Mouse (Mus musculus) MEL (cell line): ENCODE measurements around the gene Ncln.

ENCODE experiments used
- BHLHE40 ChIP-seq: IDR thresholded peaks from 2 replicates; pipeline ENCODE4 v1.6.1; 2012; ENCODE audit warnings: low read depth, mild to moderate bottlenecking, inconsistent platforms, low read length, improper control_type of control experiment, borderline replicate concordance
- CTCF ChIP-seq, 3 experiments: IDR thresholded peaks in 2 of 3; conservative IDR thresholded peaks in 1 of 3; 2 replicates each; pipeline ENCODE4 v1.5.1; 2011 to 2012; ENCODE audit warnings: low read length in 3 of 3, low read depth in 2 of 3, mild to moderate bottlenecking in 2 of 3, improper control_type of control experiment in 1 of 3, inconsistent platforms in 1 of 3, mixed read lengths in 1 of 3, moderate library complexity in 1 of 3; ENCODE audit not compliant: control insufficient read depth in 1 of 3, insufficient read depth in 1 of 3, poor library complexity in 1 of 3, severe bottlenecking in 1 of 3
- E2F4 ChIP-seq: IDR thresholded peaks from 2 replicates; pipeline ENCODE4 v1.6.1; 2011; ENCODE audit warnings: low read depth, low read length, improper control_type of control experiment, borderline replicate concordance
- EP300 ChIP-seq, 2 experiments: IDR thresholded peaks; 2 replicates each; pipeline ENCODE4 v1.6.1; 2011; ENCODE audit warnings: improper control_type of control experiment in 2 of 2, low read length in 2 of 2, low read depth in 1 of 2, mild to moderate bottlenecking in 1 of 2
- GATA1 ChIP-seq: IDR thresholded peaks from 2 replicates; pipeline ENCODE4 v1.6.1; 2011; ENCODE audit warnings: low read depth, low read length, improper control_type of control experiment
- MEF2A ChIP-seq: IDR thresholded peaks from 2 replicates; pipeline ENCODE4 v1.6.1; 2014; ENCODE audit warnings: low read depth, mild to moderate bottlenecking, inconsistent platforms, low read length, improper control_type of control experiment; ENCODE audit not compliant: poor library complexity, insufficient replicate concordance, severe bottlenecking; ENCODE audit errors: extremely low read depth
- MYC ChIP-seq: IDR thresholded peaks from 2 replicates; pipeline ENCODE4 v1.6.1; 2011; ENCODE audit warnings: low read depth, mild to moderate bottlenecking, low read length, improper control_type of control experiment, moderate library complexity
- POLR2A ChIP-seq, 2 experiments: IDR thresholded peaks; 2 replicates each; pipeline ENCODE4 v1.6.1; 2011 to 2012; ENCODE audit warnings: low read length in 2 of 2, mild to moderate bottlenecking in 2 of 2, control low read depth in 1 of 2, improper control_type of control experiment in 1 of 2, low read depth in 1 of 2, moderate library complexity in 1 of 2; ENCODE audit not compliant: control insufficient read depth in 1 of 2, insufficient read depth in 1 of 2, poor library complexity in 1 of 2
- RCOR1 ChIP-seq: IDR thresholded peaks from 2 replicates; pipeline ENCODE4 v1.6.1; 2012; ENCODE audit warnings: low read depth, mild to moderate bottlenecking, inconsistent platforms, low read length, improper control_type of control experiment
- TBP ChIP-seq: IDR thresholded peaks from 2 replicates; pipeline ENCODE4 v1.8.0; 2011; ENCODE audit warnings: low read depth, low read length, improper control_type of control experiment
- USF1 ChIP-seq: IDR thresholded peaks from 2 replicates; pipeline ENCODE4 v1.6.1; 2014; ENCODE audit warnings: low read depth, mild to moderate bottlenecking, inconsistent platforms, low read length, improper control_type of control experiment, moderate library complexity
- ZC3H11A ChIP-seq: IDR thresholded peaks from 2 replicates; pipeline ENCODE4 v1.6.1; 2012; ENCODE audit warnings: low read depth, mild to moderate bottlenecking, inconsistent platforms, low read length, improper control_type of control experiment

- TF ChIP-seq CTCF (IDR thresholded peaks at IDR 0.05 in 2 of 3, conservative IDR thresholded peaks at IDR 0.05 in 1 of 3; ENCODE audit: control insufficient read depth in 1 of 3, insufficient read depth in 1 of 3, low read depth in 2 of 3, low read length in 3 of 3, poor library complexity in 1 of 3, severe bottlenecking in 1 of 3) (no peak), EP300 (IDR thresholded peaks at IDR 0.05; ENCODE audit: low read depth in 1 of 2, low read length in 2 of 2) (no peak), MYC (no peak), RCOR1 (no peak), GATA1 (no peak), POLR2A (IDR thresholded peaks at IDR 0.05; ENCODE audit: control insufficient read depth in 1 of 2, insufficient read depth in 1 of 2, low read depth in 1 of 2, low read length in 2 of 2, poor library complexity in 1 of 2) (no peak), ZC3H11A (no peak), USF1 (no peak), TBP (no peak), BHLHE40 (no peak), E2F4 (no peak), MEF2A (no peak)
Measured at GRCm38 (mm10) chr10:81463531-81463930, 32.7 kb downstream of the Ncln start.
